26 mouse cellular contexts compared by ENCODE assay signal in genomic region chr2:169215546-169216043, GRCm38 (mm10).
DNase-seq lines count a peak whose midpoint lies in the region; ATAC-seq and TF ChIP-seq lines count a peak whose summit lies in the region.
"Had no signal": no experiment of that assay in that cellular context is flagged by ENCODE, and none has a peak within 500 bp of the region (broad histone marks: within the 10 kb centered on the region; RNA-seq: fewer than 3 reads in every experiment).

No protein-coding gene starts in this region.

- no peaks in the 10 kb centered on the region for H3K9me3 ChIP-seq in forebrain, embryonic 10.5 days
- no peaks in the 10 kb centered on the region for H3K9me3 ChIP-seq in forebrain, embryonic 13.5 days (replicated peaks)
- H3K9me3 ChIP-seq in hindbrain, embryonic 10.5 days: peaks cover 4% of the 10 kb centered on the region; the same call in 1 of the 2 replicates
- no peaks in the 10 kb centered on the region for H3K9me3 ChIP-seq in hindbrain, embryonic 13.5 days
- H3K9me3 ChIP-seq in hindbrain, embryonic 16.5 days (ENCODE audit: control insufficient read depth, low read length): no peaks in the 10 kb centered on the region
- H3K9me3 ChIP-seq: limb, embryonic 12.5 days; liver, embryonic 15.5 days; neural tube, embryonic 13.5 days had no signal

- peaks cover 30% of the 10 kb centered on the region for H3K4me1 ChIP-seq in forebrain, embryonic 10.5 days
- peaks cover 9% of the 10 kb centered on the region; the same call in 1 of the 2 replicates for H3K4me1 ChIP-seq in forebrain, embryonic 13.5 days
- peaks cover 40% of the 10 kb centered on the region for H3K4me1 ChIP-seq in hindbrain, embryonic 10.5 days (replicated peaks)
- H3K4me1 ChIP-seq in hindbrain, embryonic 13.5 days (replicated peaks): peaks cover 10% of the 10 kb centered on the region
- peaks cover 2% of the 10 kb centered on the region; the same call in 1 of the 2 replicates for H3K4me1 ChIP-seq in hindbrain, embryonic 16.5 days (ENCODE audit: control insufficient read depth, insufficient read depth, low read depth, low read length)
- H3K4me1 ChIP-seq: liver, embryonic 15.5 days had no signal

- no peak overlapping the region for H3K4me2 ChIP-seq in forebrain, embryonic 13.5 days
- no peak overlapping the region for H3K4me2 ChIP-seq in hindbrain, embryonic 13.5 days
- H3K4me2 ChIP-seq in hindbrain, embryonic 16.5 days (ENCODE audit: low read length): peak overlapping the region; percentile 8; the same call in 1 of the 2 replicates
- H3K4me2 ChIP-seq: heart, embryonic 13.5 days; limb, embryonic 12.5 days; liver, embryonic 15.5 days; lung, embryonic 14.5 days; neural tube, embryonic 13.5 days had no signal

- H3K36me3 ChIP-seq in forebrain, embryonic 10.5 days (replicated peaks): no peaks in the 10 kb centered on the region
- no peaks in the 10 kb centered on the region for H3K36me3 ChIP-seq in forebrain, embryonic 13.5 days (ENCODE audit: poor library complexity, severe bottlenecking)
- H3K36me3 ChIP-seq in hindbrain, embryonic 10.5 days: no peaks in the 10 kb centered on the region
- no peaks in the 10 kb centered on the region for H3K36me3 ChIP-seq in hindbrain, embryonic 13.5 days
- H3K36me3 ChIP-seq in hindbrain, embryonic 16.5 days (ENCODE audit: control insufficient read depth, insufficient read depth, low read length): no peaks in the 10 kb centered on the region
- H3K36me3 ChIP-seq: heart, embryonic 13.5 days; limb, embryonic 12.5 days; liver, embryonic 15.5 days; neural tube, embryonic 13.5 days had no signal

- TF ChIP-seq CTCF in brain, embryonic 14.5 days (IDR thresholded peaks at IDR 0.05; ENCODE audit: borderline replicate concordance, extremely low read depth, insufficient read depth, insufficient read length): no peak

- no peak for ATAC-seq in forebrain, embryonic 13.5 days
- no peak for ATAC-seq in hindbrain, embryonic 13.5 days (ENCODE audit: low FRiP score)
- ATAC-seq in hindbrain, embryonic 16.5 days: no peak
- ATAC-seq: activated CD4-positive, CD25-positive, alpha-beta regulatory T cell, adult 4 months; intestine, embryonic 16.5 days had no signal

- no peak for TF ChIP-seq POLR2A in brain, embryonic 14.5 days (IDR thresholded peaks at IDR 0.05; ENCODE audit: borderline replicate concordance, extremely low read depth, insufficient read depth, insufficient read length, poor library complexity, severe bottlenecking)

- 0 out of 2 replicates have a peak overlapping the region, but pooled peaks have one; percentile 6 for H3K27ac ChIP-seq in forebrain, embryonic 10.5 days
- H3K27ac ChIP-seq in forebrain, embryonic 13.5 days: no peak overlapping the region
- peak overlapping the region; percentile 66; the same call in 1 of the 2 replicates for H3K27ac ChIP-seq in hindbrain, embryonic 10.5 days
- no peak overlapping the region for H3K27ac ChIP-seq in hindbrain, embryonic 13.5 days
- no peak overlapping the region for H3K27ac ChIP-seq in hindbrain, embryonic 16.5 days (ENCODE audit: low read depth, low read length)
- H3K27ac ChIP-seq: heart, embryonic 13.5 days; kidney, postnatal 0 days; limb, embryonic 12.5 days; liver, embryonic 15.5 days; neural tube, embryonic 13.5 days had no signal

- 91% methylated on average over 18 of the region's 18 CpGs for WGBS in forebrain, embryonic 10.5 days
- WGBS in forebrain, embryonic 13.5 days: 68% methylated on average over 18 of the region's 18 CpGs
- 54% methylated on average over 18 of the region's 18 CpGs for WGBS in hindbrain, embryonic 10.5 days
- WGBS in hindbrain, embryonic 13.5 days: 38% methylated on average over 18 of the region's 18 CpGs
- WGBS in hindbrain, embryonic 16.5 days: 42% methylated on average over 18 of the region's 18 CpGs

- intact Hi-C loops in left cerebral cortex, postnatal 10 days (cut with DNase I): no loop called here

- no peak for DNase-seq in forebrain, embryonic 10.5 days (ENCODE audit: extremely low spot score, low spot score)
- DNase-seq in hindbrain, embryonic 10.5 days (ENCODE audit: low spot score): peak; percentile 27
- peak; percentile 55 for DNase-seq in brain, embryonic 14.5 days (ENCODE audit: low read depth)
- DNase-seq in frontal cortex, postnatal 10 days (ENCODE audit: low spot score in 2 of 2): no peak
- DNase-seq in left cerebral cortex, postnatal 10 days (ENCODE audit: extremely low spot score in 1 of 2, low spot score in 2 of 2): no peak
- DNase-seq: adrenal gland, adult 2 months; cerebellum, adult 8-10 months; gastrocnemius, postnatal 25 days; heart, adult 18-20 months; heart, postnatal 10 days; kidney, adult 8-10 months; kidney, postnatal 4 days; layer of hippocampus, postnatal 36 days; lung, embryonic 14.5 days; lung, postnatal 14 days; thymus, postnatal 4 days had no signal

- no peak overlapping the region for H3K9ac ChIP-seq in forebrain, embryonic 13.5 days
- no peak overlapping the region for H3K9ac ChIP-seq in hindbrain, embryonic 13.5 days
- H3K9ac ChIP-seq in hindbrain, embryonic 16.5 days (ENCODE audit: low read depth, low read length): no peak overlapping the region
- H3K9ac ChIP-seq: heart, embryonic 13.5 days; limb, embryonic 12.5 days; liver, embryonic 15.5 days; lung, embryonic 14.5 days; neural tube, embryonic 13.5 days had no signal

- H3K4me3 ChIP-seq in forebrain, embryonic 10.5 days: no peak overlapping the region
- H3K4me3 ChIP-seq in forebrain, embryonic 13.5 days: no peak overlapping the region
- no peak overlapping the region for H3K4me3 ChIP-seq in hindbrain, embryonic 10.5 days
- no peak overlapping the region for H3K4me3 ChIP-seq in hindbrain, embryonic 13.5 days
- no peak overlapping the region for H3K4me3 ChIP-seq in hindbrain, embryonic 16.5 days (ENCODE audit: low read length)
- H3K4me3 ChIP-seq: heart, embryonic 13.5 days; limb, embryonic 12.5 days; liver, embryonic 15.5 days; neural tube, embryonic 13.5 days had no signal

- no peaks in the 10 kb centered on the region for H3K27me3 ChIP-seq in forebrain, embryonic 10.5 days (ENCODE audit: poor library complexity, severe bottlenecking)
- H3K27me3 ChIP-seq in forebrain, embryonic 13.5 days: no peaks in the 10 kb centered on the region
- H3K27me3 ChIP-seq in hindbrain, embryonic 10.5 days (ENCODE audit: insufficient read depth, poor library complexity, severe bottlenecking): no peaks in the 10 kb centered on the region
- H3K27me3 ChIP-seq in hindbrain, embryonic 13.5 days: no peaks in the 10 kb centered on the region
- no peaks in the 10 kb centered on the region for H3K27me3 ChIP-seq in hindbrain, embryonic 16.5 days (replicated peaks; ENCODE audit: control insufficient read depth, insufficient read depth, low read length)
- H3K27me3 ChIP-seq: heart, embryonic 13.5 days; liver, embryonic 15.5 days; neural tube, embryonic 13.5 days had no signal

Comparison
In these comparisons a context has a peak if more than half of its experiments do, and no peak if none do; other contexts are left out.
1. H3K27ac ChIP-seq: peak in forebrain, embryonic 10.5 days (single experiment) and hindbrain, embryonic 10.5 days (single experiment); none in forebrain, embryonic 13.5 days (single experiment), hindbrain, embryonic 13.5 days (single experiment) and hindbrain, embryonic 16.5 days (single experiment).
2. DNase-seq: peak in hindbrain, embryonic 10.5 days (single experiment) and brain, embryonic 14.5 days (single experiment); none in forebrain, embryonic 10.5 days (single experiment), frontal cortex, postnatal 10 days (0 of 2) and left cerebral cortex, postnatal 10 days (0 of 2).